Mouse (Mus musculus): ENCODE measurements around the gene Fabp7. TPM values are rescaled to one million over a fixed set of nuclear protein-coding genes. Genes with fewer than 3 reads are reported as not detected.

Fabp7 gene
- total and polyA plus RNA-seq, 2 experiments: 0.59 to 10.0 TPM

DNA sequence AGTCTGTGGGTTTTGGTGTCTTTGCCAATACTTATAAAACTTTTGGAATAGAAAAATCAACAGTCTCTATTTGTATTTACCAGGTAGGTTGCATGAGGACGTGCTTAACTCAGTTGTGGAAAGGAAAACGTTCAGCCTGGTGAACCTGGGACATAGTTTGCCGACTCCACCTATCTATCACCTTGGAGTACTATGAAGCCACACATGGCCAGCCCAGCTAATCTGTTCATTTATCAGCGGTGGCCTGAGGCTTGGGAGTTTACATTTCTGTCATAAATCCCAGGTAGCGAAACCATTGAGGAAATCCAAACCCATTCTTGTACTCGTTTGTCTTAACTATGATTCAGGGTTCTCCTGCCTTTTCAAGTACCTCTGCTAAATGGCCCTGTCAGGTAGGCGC, 9.3 kb downstream of the Fabp7 start, which contains the start of gene Smpdl3a:
Smpdl3a (plus strand) TSS at position 318 of the 400 bp plus-strand sequence.
- no peaks in the 10 kb centered on the region for H3K36me3 ChIP-seq (ENCODE audit: control insufficient read depth, insufficient read depth, low read length)
- H3K27ac ChIP-seq (replicated peaks; ENCODE audit: insufficient read depth, low read depth, low read length): peak within 1 kb of the TSS; percentile 93
- peak within 1 kb of the TSS; percentile 91 for H3K4me3 ChIP-seq (ENCODE audit: insufficient read depth, low read depth, low read length)
- no peaks in the 10 kb centered on the region; the same call in 1 of the 2 replicates for H3K79me2 ChIP-seq (ENCODE audit: control insufficient read depth, insufficient read depth, low read length)
- H3K27me3 ChIP-seq (ENCODE audit: control insufficient read depth, insufficient read depth, low read length): no peaks in the 10 kb centered on the region
- peak within 1 kb of the TSS; percentile 95 for H3K9ac ChIP-seq (ENCODE audit: low read depth, low read length)
- WGBS: 51% methylated on average over 7 of the region's 7 CpGs
- no peak for TF ChIP-seq CTCF (IDR thresholded peaks at IDR 0.05; ENCODE audit: low read depth, low read length)
- TF ChIP-seq POLR2A (IDR thresholded peaks at IDR 0.05; ENCODE audit: extremely low read depth, insufficient read depth, low read length): no peak
- DNase-seq (ENCODE audit: extremely low read depth, low read depth, low spot score): peak; percentile 41
- peaks cover 6% of the 10 kb centered on the region; the same call in 1 of the 2 replicates for H3K4me1 ChIP-seq (ENCODE audit: control insufficient read depth, insufficient read depth, low read length)

DNA sequence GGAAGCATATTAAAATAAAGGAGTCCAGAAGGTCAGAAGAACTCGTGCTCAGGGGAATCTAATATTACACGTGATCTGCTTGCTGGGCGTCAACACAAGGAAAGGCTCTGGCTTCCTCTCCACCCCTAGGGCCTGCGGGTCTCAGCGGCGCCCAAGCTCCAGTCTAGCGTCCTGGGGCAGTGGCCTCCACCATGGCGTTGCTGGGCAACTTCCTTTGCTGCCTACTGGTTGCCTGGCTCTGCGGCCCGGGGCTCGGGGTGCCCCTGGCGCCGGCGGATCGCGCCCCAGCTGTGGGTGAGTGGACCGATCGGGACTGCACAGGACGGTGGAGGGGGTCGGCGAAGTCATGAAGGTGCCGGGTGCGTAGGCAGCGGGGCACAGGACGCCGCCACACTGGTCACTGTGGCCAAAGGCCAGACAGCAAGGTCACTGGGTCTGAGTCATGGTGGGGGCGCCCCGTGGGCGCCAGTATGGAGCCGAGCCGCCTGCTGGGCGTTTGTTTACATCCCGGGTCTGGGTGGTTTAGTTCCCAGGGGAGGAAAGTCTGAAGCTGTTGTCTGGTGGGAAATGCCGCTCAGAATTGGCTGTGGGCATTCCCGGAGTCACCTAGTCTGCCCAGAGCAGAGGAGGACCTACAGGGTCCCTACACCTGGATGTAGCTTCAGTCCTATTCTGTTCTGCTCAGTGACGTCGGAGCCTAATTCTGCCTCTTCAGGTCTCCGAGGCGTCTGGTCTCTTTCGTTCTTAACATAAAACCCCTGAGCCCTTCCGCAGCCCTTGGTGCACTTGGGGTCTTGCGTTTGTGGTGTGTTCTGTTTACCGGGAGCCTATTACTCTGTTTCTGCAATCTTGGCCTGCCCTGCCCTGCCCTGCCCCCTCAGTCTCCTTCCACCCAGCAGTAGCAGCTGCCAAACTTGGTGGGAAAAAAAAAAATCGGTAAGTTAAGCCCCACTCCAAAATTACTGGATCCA, 10.1 kb downstream of the Fabp7 start:
- 1% methylated on average over 43 of the region's 44 CpGs for WGBS
- Histone ChIP-seq H3K27ac (replicated peaks; ENCODE audit: insufficient read depth, low read depth, low read length) (peak overlapping the region; percentile 93), H3K9ac (ENCODE audit: low read depth, low read length) (peak overlapping the region; percentile 95), H3K4me3 (ENCODE audit: insufficient read depth, low read depth, low read length) (peak overlapping the region; percentile 91), H3K36me3 (ENCODE audit: control insufficient read depth, insufficient read depth, low read length) (no peaks in the 10 kb centered on the region), H3K79me2 (ENCODE audit: control insufficient read depth, insufficient read depth, low read length) (no peaks in the 10 kb centered on the region; the same call in 1 of the 2 replicates), H3K27me3 (ENCODE audit: control insufficient read depth, insufficient read depth, low read length) (no peaks in the 10 kb centered on the region), H3K4me1 (ENCODE audit: control insufficient read depth, insufficient read depth, low read length) (peaks cover 6% of the 10 kb centered on the region; the same call in 1 of the 2 replicates)
- DNase-seq (ENCODE audit: extremely low read depth, low read depth, low spot score): peak; percentile 63
- TF ChIP-seq CTCF (IDR thresholded peaks at IDR 0.05; ENCODE audit: low read depth, low read length) (no peak), POLR2A (IDR thresholded peaks at IDR 0.05; ENCODE audit: extremely low read depth, insufficient read depth, low read length) (no peak)

DNA sequence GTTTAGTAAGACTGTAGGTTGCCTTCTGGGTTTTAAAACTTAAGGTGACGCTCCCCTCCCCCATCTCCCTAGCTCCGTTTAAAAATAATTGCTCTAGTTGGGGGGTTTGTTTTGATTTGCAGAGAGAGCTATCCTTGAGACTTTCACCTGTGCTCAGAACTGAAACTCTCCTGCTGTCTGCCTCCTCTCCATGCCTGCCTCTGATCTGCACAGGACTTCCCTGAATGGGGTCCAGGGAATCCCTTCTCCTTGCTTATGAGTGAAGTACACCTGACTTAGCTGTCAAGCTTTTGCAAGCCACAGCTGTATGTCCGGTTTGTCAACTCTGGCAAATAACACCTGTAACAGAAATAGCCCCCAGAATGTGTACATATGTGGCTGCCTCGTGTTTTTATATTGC, 10.9 kb downstream of the Fabp7 start:
- peaks cover 6% of the 10 kb centered on the region; the same call in 1 of the 2 replicates for H3K4me1 ChIP-seq (ENCODE audit: control insufficient read depth, insufficient read depth, low read length)
- H3K36me3 ChIP-seq (ENCODE audit: control insufficient read depth, insufficient read depth, low read length): no peaks in the 10 kb centered on the region
- no peaks in the 10 kb centered on the region; the same call in 1 of the 2 replicates for H3K79me2 ChIP-seq (ENCODE audit: control insufficient read depth, insufficient read depth, low read length)
- peak overlapping the region; percentile 95 for H3K9ac ChIP-seq (ENCODE audit: low read depth, low read length)
- WGBS: 11% methylated on average over 4 of the region's 4 CpGs
- peak overlapping the region; percentile 91 for H3K4me3 ChIP-seq (ENCODE audit: insufficient read depth, low read depth, low read length)
- H3K27ac ChIP-seq (replicated peaks; ENCODE audit: insufficient read depth, low read depth, low read length): peak overlapping the region; percentile 93
- no peak for TF ChIP-seq CTCF (IDR thresholded peaks at IDR 0.05; ENCODE audit: low read depth, low read length)
- no peak for TF ChIP-seq POLR2A (IDR thresholded peaks at IDR 0.05; ENCODE audit: extremely low read depth, insufficient read depth, low read length)
- DNase-seq (ENCODE audit: extremely low read depth, low read depth, low spot score): peak; percentile 50
- no peaks in the 10 kb centered on the region for H3K27me3 ChIP-seq (ENCODE audit: control insufficient read depth, insufficient read depth, low read length)

- no peaks in the 10 kb centered on the region; the same call in 1 of the 2 replicates for H3K79me2 ChIP-seq (ENCODE audit: control insufficient read depth, insufficient read depth, low read length)
- H3K27me3 ChIP-seq (ENCODE audit: control insufficient read depth, insufficient read depth, low read length): no peaks in the 10 kb centered on the region
- peak overlapping the region; percentile 95; the same call in 1 of the 2 replicates for H3K9ac ChIP-seq (ENCODE audit: low read depth, low read length)
- peak; percentile 64 for DNase-seq (ENCODE audit: extremely low read depth, low read depth, low spot score)
- H3K4me3 ChIP-seq (ENCODE audit: insufficient read depth, low read depth, low read length): peak overlapping the region; percentile 91
- TF ChIP-seq POLR2A (IDR thresholded peaks at IDR 0.05; ENCODE audit: extremely low read depth, insufficient read depth, low read length) (no peak), CTCF (IDR thresholded peaks at IDR 0.05; ENCODE audit: low read depth, low read length) (peak; percentile 25; the same call in 1 of the 2 replicates)
- peak overlapping the region; percentile 93 for H3K27ac ChIP-seq (replicated peaks; ENCODE audit: insufficient read depth, low read depth, low read length)
- H3K4me1 ChIP-seq (ENCODE audit: control insufficient read depth, insufficient read depth, low read length): peaks cover 6% of the 10 kb centered on the region; the same call in 1 of the 2 replicates
- peaks cover 3% of the 10 kb centered on the region for H3K36me3 ChIP-seq (ENCODE audit: control insufficient read depth, insufficient read depth, low read length)
- WGBS: 23% methylated on average over 4 of the region's 4 CpGs
Measured at GRCm38 (mm10) chr10:57796057-57796456, 11.4 kb downstream of the Fabp7 start.

DNA sequence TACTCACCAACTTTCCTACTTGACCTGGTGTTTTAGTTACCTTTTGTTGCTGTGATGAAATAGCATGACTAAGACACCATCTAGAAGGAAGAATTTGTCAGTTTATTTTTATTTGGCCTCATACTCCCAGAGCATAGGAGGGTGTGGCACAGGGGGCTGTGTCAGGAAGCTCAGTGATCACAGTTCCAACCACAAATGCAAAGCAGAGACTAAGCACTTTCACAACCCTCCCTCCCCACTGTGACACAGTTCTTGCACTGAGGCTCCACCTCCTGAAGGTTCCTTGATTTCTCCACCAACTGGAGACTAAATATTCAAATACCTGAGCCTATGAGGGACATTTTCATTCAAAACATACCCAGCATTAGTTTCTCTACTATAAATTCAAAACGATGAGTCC, 14.8 kb downstream of the Fabp7 start:
- DNase-seq (ENCODE audit: extremely low read depth, low read depth, low spot score): peak; percentile 12
- no peak overlapping the region for H3K9ac ChIP-seq (ENCODE audit: low read depth, low read length)
- 94% methylated on average over 1 of the region's 1 CpGs for WGBS

More for the DNA sequence above, 14.8 kb downstream of the Fabp7 start:
- H3K27me3 ChIP-seq (ENCODE audit: control insufficient read depth, insufficient read depth, low read length): no peaks in the 10 kb centered on the region
- no peaks in the 10 kb centered on the region; the same call in 1 of the 2 replicates for H3K79me2 ChIP-seq (ENCODE audit: control insufficient read depth, insufficient read depth, low read length)
- peaks cover 2% of the 10 kb centered on the region; the same call in 1 of the 2 replicates for H3K4me1 ChIP-seq (ENCODE audit: control insufficient read depth, insufficient read depth, low read length)
- H3K27ac ChIP-seq (replicated peaks; ENCODE audit: insufficient read depth, low read depth, low read length): no peak overlapping the region
- H3K36me3 ChIP-seq (ENCODE audit: control insufficient read depth, insufficient read depth, low read length): peaks cover 13% of the 10 kb centered on the region
- TF ChIP-seq CTCF (IDR thresholded peaks at IDR 0.05; ENCODE audit: low read depth, low read length) (no peak), POLR2A (IDR thresholded peaks at IDR 0.05; ENCODE audit: extremely low read depth, insufficient read depth, low read length) (no peak)
- H3K4me3 ChIP-seq (ENCODE audit: insufficient read depth, low read depth, low read length): no peak overlapping the region
